Mouse (Mus musculus) CH12.LX (cell line): ENCODE results near the gene Llcfc1. TPM values are rescaled to one million over a fixed set of nuclear protein-coding genes. Genes with fewer than 3 reads are reported as not detected.

Experiments
- DNase-seq: peaks from one replicate; pipeline ENCODE4 v3.0.0-alpha.2; 2013; ENCODE audit errors: extremely low read depth
- H3K27ac ChIP-seq: 2 replicates; pipeline ENCODE4 v1.5.1; 2012; ENCODE audit warnings: low read depth, mild to moderate bottlenecking, control low read depth, moderate library complexity; ENCODE audit not compliant: insufficient read depth
- H3K27me3 ChIP-seq: replicated peaks from 2 replicates; pipeline ENCODE3; 2012; ENCODE audit warnings: inconsistent platforms
- H3K36me3 ChIP-seq, 2 experiments: replicated peaks in 1 of 2; 2 replicates each; pipeline versions ENCODE3 to v1.6.1; 2012; ENCODE audit warnings: inconsistent platforms in 1 of 2, low read length in 1 of 2, mild to moderate bottlenecking in 1 of 2, mixed read lengths in 1 of 2, moderate library complexity in 1 of 2; ENCODE audit not compliant: control insufficient read depth in 1 of 2, insufficient read depth in 1 of 2
- H3K4me1 ChIP-seq, 2 experiments: 2 replicates each; pipeline ENCODE4 v1.6.1; 2012; ENCODE audit warnings: inconsistent platforms in 1 of 2, moderate library complexity in 1 of 2; ENCODE audit not compliant: insufficient read depth in 2 of 2, control insufficient read depth in 1 of 2
- H3K4me2 ChIP-seq: 2 replicates; pipeline ENCODE4 v1.6.1; 2012; ENCODE audit warnings: low read depth, mild to moderate bottlenecking, control low read depth; ENCODE audit not compliant: poor library complexity, insufficient read depth, severe bottlenecking
- H3K4me3 ChIP-seq, 3 experiments: fragments of 150-350 bp in 1 of 3; sonication (generic) in 1 of 3; replicated peaks in 1 of 3; 2 replicates each; pipeline versions ENCODE3 to v1.5.1; 2011 to 2012; ENCODE audit warnings: low read depth in 2 of 3, low read length in 2 of 3, mild to moderate bottlenecking in 2 of 3, moderate library complexity in 2 of 3, control low read depth in 1 of 3, improper control_type of control experiment in 1 of 3, inconsistent platforms in 1 of 3, mixed read lengths in 1 of 3; ENCODE audit not compliant: poor library complexity in 1 of 3
- H3K79me2 ChIP-seq: replicated peaks from 2 replicates; pipeline ENCODE4 v1.6.1; 2012; ENCODE audit warnings: mild to moderate bottlenecking, moderate library complexity; ENCODE audit not compliant: control insufficient read depth, poor library complexity, insufficient read depth, severe bottlenecking; ENCODE audit errors: extremely low read depth
- H3K9ac ChIP-seq: 2 replicates; pipeline ENCODE4 v1.6.1; 2012; ENCODE audit warnings: low read depth, mild to moderate bottlenecking, control low read depth, moderate library complexity; ENCODE audit not compliant: insufficient read depth
- H3K9me3 ChIP-seq: replicated peaks from 2 replicates; pipeline ENCODE3; 2012; ENCODE audit warnings: low read length, inconsistent platforms, mixed read lengths
- CHD1 ChIP-seq: IDR thresholded peaks from 2 replicates; pipeline ENCODE4 v1.6.1; 2012; ENCODE audit warnings: low read depth, low read length, improper control_type of control experiment, inconsistent platforms
- CHD2 ChIP-seq: IDR thresholded peaks from 2 replicates; pipeline ENCODE4 v1.6.1; 2011; ENCODE audit warnings: low read length, improper control_type of control experiment
- ELF1 ChIP-seq: IDR thresholded peaks from 2 replicates; pipeline ENCODE4 v1.6.1; 2014; ENCODE audit warnings: low read depth, mild to moderate bottlenecking, inconsistent platforms, low read length, improper control_type of control experiment
- GABPA ChIP-seq: IDR thresholded peaks from 2 replicates; pipeline ENCODE4 v1.6.1; 2012; ENCODE audit warnings: low read depth, low read length, improper control_type of control experiment, inconsistent platforms; ENCODE audit not compliant: insufficient replicate concordance
- JUN ChIP-seq: IDR thresholded peaks from 2 replicates; pipeline ENCODE4 v1.6.1; 2011; ENCODE audit warnings: low read depth, mild to moderate bottlenecking, low read length, improper control_type of control experiment, moderate library complexity; ENCODE audit not compliant: insufficient read depth
- KAT2A ChIP-seq: IDR thresholded peaks from 2 replicates; pipeline ENCODE4 v1.6.1; 2012; ENCODE audit warnings: low read length, improper control_type of control experiment, inconsistent platforms; ENCODE audit not compliant: insufficient replicate concordance
- MAX ChIP-seq: IDR thresholded peaks from 2 replicates; pipeline ENCODE4 v1.6.1; 2011; ENCODE audit warnings: low read length, improper control_type of control experiment
- MAZ ChIP-seq: IDR thresholded peaks from 2 replicates; pipeline ENCODE4 v1.6.1; 2012; ENCODE audit warnings: low read depth, mild to moderate bottlenecking, inconsistent platforms, low read length, improper control_type of control experiment, moderate library complexity
- MEF2A ChIP-seq: IDR thresholded peaks from 2 replicates; pipeline ENCODE4 v1.6.1; 2014; ENCODE audit warnings: low read depth, mild to moderate bottlenecking, inconsistent platforms, low read length, improper control_type of control experiment, borderline replicate concordance
- MXI1 ChIP-seq: IDR thresholded peaks from 2 replicates; pipeline ENCODE4 v1.6.1; 2011; ENCODE audit warnings: mild to moderate bottlenecking, low read depth, low read length, improper control_type of control experiment
- NELFE ChIP-seq: IDR thresholded peaks from 2 replicates; pipeline ENCODE4 v1.6.1; 2011; ENCODE audit warnings: low read depth, low read length, improper control_type of control experiment
- PAX5 ChIP-seq: IDR thresholded peaks from 2 replicates; pipeline ENCODE4 v1.6.1; 2012; ENCODE audit warnings: low read length, inconsistent platforms, mixed read lengths
- RAD21 ChIP-seq: IDR thresholded peaks from 2 replicates; pipeline ENCODE4 v1.6.1; 2011; ENCODE audit warnings: low read depth, mild to moderate bottlenecking, low read length, improper control_type of control experiment, moderate library complexity
- RCOR1 ChIP-seq: conservative IDR thresholded peaks from 2 replicates; pipeline ENCODE4 v1.6.1; 2012; ENCODE audit warnings: low read depth, mild to moderate bottlenecking, inconsistent platforms, low read length, improper control_type of control experiment
- SMC3 ChIP-seq: IDR thresholded peaks from 2 replicates; pipeline ENCODE4 v1.6.1; 2011; ENCODE audit warnings: low read depth, low read length, improper control_type of control experiment
- TBP ChIP-seq: conservative IDR thresholded peaks from 2 replicates; pipeline ENCODE4 v1.6.1; 2011; ENCODE audit warnings: low read depth, low read length, improper control_type of control experiment
- USF1 ChIP-seq: IDR thresholded peaks from 2 replicates; pipeline ENCODE4 v1.6.1; 2014; ENCODE audit warnings: low read depth, mild to moderate bottlenecking, inconsistent platforms, low read length, improper control_type of control experiment
- USF2 ChIP-seq: conservative IDR thresholded peaks from 2 replicates; pipeline ENCODE4 v1.6.1; 2011; ENCODE audit warnings: low read depth, low read length, improper control_type of control experiment
- ZKSCAN1 ChIP-seq: IDR thresholded peaks from 2 replicates; pipeline ENCODE4 v1.6.1; 2012; ENCODE audit warnings: low read depth, inconsistent platforms, low read length, improper control_type of control experiment, borderline replicate concordance
- ZMIZ1 ChIP-seq: IDR thresholded peaks from 2 replicates; pipeline ENCODE4 v1.6.1; 2012; ENCODE audit warnings: low read depth, mild to moderate bottlenecking, inconsistent platforms, low read length, improper control_type of control experiment
- dilution Hi-C: fragments of 300-500 bp; cut with MboI; formaldehyde crosslinking; loops from 2 replicates; pipeline ENCODE4 v1.14.3; 2020; ENCODE audit warnings: low sequenced_read_pairs; ENCODE audit not compliant: extremely low pct_unique_long_range_greater_than_20kb, extremely low pct_ligation_motif_present
- in situ Hi-C: fragments of 300-500 bp; cut with MboI; formaldehyde crosslinking; loops from 3 replicates; pipeline ENCODE4 v1.14.3; 2019; ENCODE audit warnings: low sequenced_read_pairs, low pct_ligation_motif_present, low pct_unique_long_range_greater_than_20kb, mixed read lengths
- polyA plus RNA-seq: library from polyadenylated mRNA; unstranded; fragments of >175 nt; gene quantifications from 2 replicates; pipeline ENCODE4 v1.2.1, GENCODE M21; 2012; ENCODE audit warnings: low read depth; ENCODE audit not compliant: insufficient read length
- total RNA-seq, 2 experiments: library from RNA; depleted of rRNA; stranded (reverse); fragments of 300-350 nt in 1 of 2; fragments of >200 nt in 1 of 2; gene quantifications; 2 replicates each; pipeline ENCODE4 v1.2.3; 2012 to 2014

Gene Llcfc1
- total and polyA plus RNA-seq, 3 experiments: not detected

- Histone ChIP-seq H3K27ac (no peak overlapping the region), H3K4me1 (no peaks in the 10 kb centered on the region), H3K9ac (no peak overlapping the region), H3K4me3 (no peak overlapping the region), H3K79me2 (no peaks in the 10 kb centered on the region)
- DNase-seq: no peak
- TF ChIP-seq CHD2: no peak
- TF ChIP-seq ZKSCAN1: no peak
- TF ChIP-seq ZMIZ1: no peak
- no peak for TF ChIP-seq MAX
- TF ChIP-seq TBP: no peak
- TF ChIP-seq ELF1: no peak
- no peak for TF ChIP-seq MXI1
- no peak for TF ChIP-seq MAZ
- TF ChIP-seq JUN: no peak
- TF ChIP-seq, all 38 proteins: peak for 0
- H3K9me3 ChIP-seq: no peaks in the 10 kb centered on the region
- dilution Hi-C loops: no loop called here
- no peak overlapping the region for H3K4me2 ChIP-seq
- in situ Hi-C loops: no loop called here
- no peaks in the 10 kb centered on the region for H3K27me3 ChIP-seq
- H3K36me3 ChIP-seq: no peaks in the 10 kb centered on the region
Observed at GRCm38 (mm10) chr6:41681656-41682055, 2.6 kb upstream of the Llcfc1 start.

GRCm38 (mm10) chr6:41684911-41685310, 680 bp downstream of the Llcfc1 start:
- Histone ChIP-seq H3K9ac (no peak overlapping the region), H3K9me3 (no peaks in the 10 kb centered on the region), H3K36me3 (no peaks in the 10 kb centered on the region), H3K4me1 (no peaks in the 10 kb centered on the region), H3K27me3 (no peaks in the 10 kb centered on the region), H3K4me2 (no peak overlapping the region), H3K27ac (no peak overlapping the region), H3K4me3 (no peak overlapping the region), H3K79me2 (no peaks in the 10 kb centered on the region)
- TF ChIP-seq ZMIZ1 (no peak), NELFE (no peak), GABPA (no peak), JUN (no peak), SMC3 (no peak), MXI1 (no peak), CHD1 (no peak), PAX5 (no peak), KAT2A (no peak), RAD21 (no peak), MEF2A (no peak), RCOR1 (no peak), USF1 (no peak), USF2 (no peak)
- DNase-seq: no peak
- dilution Hi-C loops: no loop called here
- in situ Hi-C loops: no loop called here
